In genomic region chr2:21980177-21980576, GRCm38 (mm10) we compare ENCODE assay signal across 20 mouse cellular contexts.
"Had no signal": no experiment of that assay in that cellular context is flagged by ENCODE, and none has a peak within 500 bp of the region (broad histone marks: within the 10 kb centered on the region; RNA-seq: fewer than 3 reads in every experiment).

No protein-coding gene starts in this region.

- ATAC-seq: hindbrain, embryonic 16.5 days; inflammation-experienced regulatory T-cells, adult 6 months; intestine, embryonic 15.5 days; intestine, postnatal 0 days; liver, embryonic 12.5 days had no signal

- H3K27me3 ChIP-seq: heart, embryonic 12.5 days; hindbrain, embryonic 13.5 days; intestine, embryonic 15.5 days; limb, embryonic 15.5 days; liver, embryonic 12.5 days had no signal

- H3K27ac ChIP-seq: heart, embryonic 10.5 days; hindbrain, embryonic 13.5 days; intestine, embryonic 15.5 days; layer of hippocampus, adult 2 months; left cerebral cortex, adult 2 months; limb, embryonic 15.5 days; liver, embryonic 12.5 days; liver, embryonic 14.5 days had no signal

- H3K4me1 ChIP-seq: heart, embryonic 12.5 days; hindbrain, embryonic 13.5 days; intestine, embryonic 15.5 days; limb, embryonic 15.5 days had no signal

- DNase-seq: gastrocnemius, postnatal 14 days; gastrocnemius, postnatal 36 days; heart, postnatal 10 days; kidney, adult 18-20 months; kidney, adult 8-10 months; kidney, postnatal 10 days; kidney, postnatal 25 days; kidney, postnatal 4 days had no signal

- H3K4me3 ChIP-seq: heart, embryonic 10.5 days; heart, embryonic 12.5 days; hindbrain, embryonic 13.5 days; intestine, embryonic 15.5 days; layer of hippocampus, adult 2 months; left cerebral cortex, adult 2 months; limb, embryonic 15.5 days; liver, embryonic 12.5 days had no signal

- H3K9ac ChIP-seq: heart, embryonic 12.5 days; hindbrain, embryonic 13.5 days; intestine, embryonic 15.5 days; limb, embryonic 15.5 days; liver, embryonic 12.5 days; liver, embryonic 14.5 days had no signal

- H3K4me2 ChIP-seq: heart, embryonic 12.5 days; hindbrain, embryonic 13.5 days; intestine, embryonic 15.5 days; limb, embryonic 15.5 days; liver, embryonic 12.5 days had no signal

- H3K36me3 ChIP-seq: heart, embryonic 10.5 days; heart, embryonic 12.5 days; hindbrain, embryonic 13.5 days; intestine, embryonic 15.5 days; limb, embryonic 15.5 days; liver, embryonic 12.5 days had no signal

- H3K9me3 ChIP-seq: heart, embryonic 10.5 days; heart, embryonic 12.5 days; hindbrain, embryonic 13.5 days; intestine, embryonic 15.5 days; limb, embryonic 15.5 days; liver, embryonic 12.5 days had no signal
